Mouse (Mus musculus): ENCODE measurements around the gene Lars2.
"Not testable (repeated sequence)": the region's sequence is repeated elsewhere in the genome, so short reads cannot be mapped to it uniquely, and the experiment has no call there.

The Lars2 gene

GRCm38 (mm10) chr9:123366708-123367385, at the start of gene Lars2:
Gene Lars2, plus strand, starts transcription at chr9:123366927.
- peak; percentile 94 for DNase-seq

- DNase-seq, result no peak
Measured at GRCm38 (mm10) chr9:123326106-123326505, 40.6 kb upstream of the Lars2 start.

- no peak for DNase-seq
Measured at GRCm38 (mm10) chr9:123328336-123328735, 38.4 kb upstream of the Lars2 start.

GRCm38 (mm10) chr9:123329831-123330230, 36.9 kb upstream of the Lars2 start:
- DNase-seq, result no peak

- not testable (repeated sequence) for DNase-seq
Measured at GRCm38 (mm10) chr9:123330271-123330670, 36.5 kb upstream of the Lars2 start.

- DNase-seq, result no peak
Measured at GRCm38 (mm10) chr9:123333479-123333878, 33.2 kb upstream of the Lars2 start.

GRCm38 (mm10) chr9:123335044-123335670, 31.6 kb upstream of the Lars2 start:
- no peak for DNase-seq

GRCm38 (mm10) chr9:123339651-123340144, 27.0 kb upstream of the Lars2 start:
- no peak for DNase-seq

GRCm38 (mm10) chr9:123341256-123341655, 25.5 kb upstream of the Lars2 start:
- no peak for DNase-seq

GRCm38 (mm10) chr9:123343069-123343468, 23.7 kb upstream of the Lars2 start:
- no peak for DNase-seq

GRCm38 (mm10) chr9:123349286-123349685, 17.4 kb upstream of the Lars2 start:
- DNase-seq, result not testable (repeated sequence)

- no peak for DNase-seq
Measured at GRCm38 (mm10) chr9:123359981-123360380, 6.7 kb upstream of the Lars2 start.

GRCm38 (mm10) chr9:123365353-123365752, 1.4 kb upstream of the Lars2 start:
- no peak for DNase-seq

GRCm38 (mm10) chr9:123365942-123366707, 602 bp upstream of the Lars2 start:
- DNase-seq, result no peak

GRCm38 (mm10) chr9:123367636-123368035, 909 bp downstream of the Lars2 start:
- no peak for DNase-seq

GRCm38 (mm10) chr9:123382399-123382798, 15.7 kb downstream of the Lars2 start:
- no peak for DNase-seq

GRCm38 (mm10) chr9:123384696-123385095, 18.0 kb downstream of the Lars2 start:
- peak; percentile 74 for DNase-seq

GRCm38 (mm10) chr9:123385352-123386198, 18.8 kb downstream of the Lars2 start:
- no peak for DNase-seq

- DNase-seq, result no peak
Measured at GRCm38 (mm10) chr9:123386347-123386746, 19.6 kb downstream of the Lars2 start.

GRCm38 (mm10) chr9:123388087-123389007, 21.6 kb downstream of the Lars2 start:
- not testable (repeated sequence) for DNase-seq

- no peak for DNase-seq
Measured at GRCm38 (mm10) chr9:123391140-123391849, 24.6 kb downstream of the Lars2 start.

All from cerebellum, adult 11-12 months (tissue).